Mouse (Mus musculus) megakaryocyte-erythroid progenitor cell, adult 5-6 weeks (primary cell): ENCODE measurements around the gene Rom1. TPM values are rescaled to one million over a fixed set of nuclear protein-coding genes. Genes with fewer than 3 reads are reported as not detected.
A peak's percentile ranks its signal among the peaks of the same experiment; 100 is the strongest.

ENCODE experiments used
- ATAC-seq: replicated peaks from 2 replicates; pipeline ENCODE4 v1.8.0; 2016; ENCODE audit warnings: mild to moderate bottlenecking, inconsistent platforms; ENCODE audit not compliant: severe bottlenecking, poor library complexity, low FRiP score, low TSS enrichment
- total RNA-seq, 2 experiments: library from RNA; stranded (forward) in 1 of 2; stranded (reverse) in 1 of 2; fragments of 200-1000, 215-1000 nt in 1 of 2; fragments of >200 nt in 1 of 2; fragmentation: Nextera tagmentation in 1 of 2; gene quantifications; 2 replicates each; pipeline ENCODE4 v1.2.3; 2014 to 2017

The Rom1 gene
- total RNA-seq, 2 experiments from 2014 or later, result 0.75 to 6.2 TPM

DNA sequence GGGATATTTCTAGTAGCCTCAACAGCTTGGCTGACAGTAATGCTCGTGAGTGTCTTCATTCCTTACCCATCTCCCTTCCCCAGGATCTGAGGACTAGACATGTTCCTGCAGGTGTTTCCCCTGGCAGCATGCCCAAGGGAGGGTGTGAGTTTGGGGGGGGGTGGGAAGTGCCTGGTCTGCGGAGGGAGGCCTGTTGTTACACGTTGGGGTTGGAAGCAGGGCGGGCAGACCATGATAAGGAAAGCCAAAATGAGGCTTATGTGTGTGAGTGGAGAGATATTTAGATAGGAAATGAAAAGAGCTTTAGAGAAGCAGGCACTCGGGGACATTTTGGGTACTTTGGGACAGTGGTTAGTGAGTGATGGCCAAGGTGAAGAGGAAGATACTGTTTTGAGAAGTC, 14.9 kb upstream of the Rom1 start:
- ATAC-seq, result peak; percentile 77

DNA sequence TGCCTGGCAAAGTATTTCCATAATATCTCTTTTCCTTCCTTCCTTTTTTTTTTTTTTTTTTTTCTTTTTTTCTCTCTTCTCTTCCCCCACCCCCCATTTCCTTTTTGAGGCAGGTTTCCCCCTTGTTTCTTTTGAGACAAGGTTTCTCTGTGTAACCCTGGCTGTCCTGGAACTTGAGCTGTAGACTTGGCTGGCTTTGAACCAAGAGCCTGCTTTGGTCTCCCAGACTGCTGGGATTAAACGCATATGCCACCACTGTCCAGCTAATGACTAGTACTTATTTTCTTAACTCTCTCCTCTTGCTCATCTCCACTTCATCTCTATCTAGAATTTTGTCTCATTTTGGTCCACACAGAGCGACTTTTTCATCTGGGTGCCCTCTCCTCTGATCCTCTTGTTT, 13.9 kb upstream of the Rom1 start:
- no peak for ATAC-seq

DNA sequence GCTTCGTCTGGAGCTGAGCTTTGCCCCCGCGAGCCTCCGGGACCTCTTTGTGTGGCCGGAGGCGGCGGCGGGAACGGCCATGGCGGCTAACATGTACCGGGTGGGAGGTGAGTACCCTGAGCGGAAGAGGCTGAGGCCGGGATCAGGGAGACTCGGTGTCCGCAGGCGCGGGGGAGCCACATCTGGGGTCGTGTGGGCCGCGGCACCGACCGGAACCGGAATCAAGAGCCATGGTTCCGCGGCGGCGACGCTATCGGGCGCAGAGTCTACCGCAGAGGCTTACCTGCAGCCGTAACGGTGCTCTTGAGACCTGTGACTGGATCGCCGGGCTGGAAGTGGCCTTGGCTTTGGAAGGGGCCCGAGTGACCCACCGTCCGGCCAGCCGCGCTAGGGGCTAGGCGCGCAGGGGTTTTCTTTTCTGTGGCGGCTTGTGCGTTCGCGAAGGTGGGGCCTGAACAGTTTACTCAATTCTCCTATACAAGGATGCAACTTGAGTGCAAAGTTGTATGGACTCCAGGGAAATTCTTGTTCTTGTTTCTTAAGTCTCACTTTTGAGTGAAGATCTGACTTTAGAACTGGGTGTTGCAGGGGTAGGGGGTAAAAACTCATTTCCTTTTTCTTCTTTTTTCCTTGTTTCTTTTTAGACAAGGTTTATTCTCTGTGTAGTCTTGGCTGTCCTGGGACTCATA, 13.3 kb upstream of the Rom1 start:
- no peak for ATAC-seq

DNA sequence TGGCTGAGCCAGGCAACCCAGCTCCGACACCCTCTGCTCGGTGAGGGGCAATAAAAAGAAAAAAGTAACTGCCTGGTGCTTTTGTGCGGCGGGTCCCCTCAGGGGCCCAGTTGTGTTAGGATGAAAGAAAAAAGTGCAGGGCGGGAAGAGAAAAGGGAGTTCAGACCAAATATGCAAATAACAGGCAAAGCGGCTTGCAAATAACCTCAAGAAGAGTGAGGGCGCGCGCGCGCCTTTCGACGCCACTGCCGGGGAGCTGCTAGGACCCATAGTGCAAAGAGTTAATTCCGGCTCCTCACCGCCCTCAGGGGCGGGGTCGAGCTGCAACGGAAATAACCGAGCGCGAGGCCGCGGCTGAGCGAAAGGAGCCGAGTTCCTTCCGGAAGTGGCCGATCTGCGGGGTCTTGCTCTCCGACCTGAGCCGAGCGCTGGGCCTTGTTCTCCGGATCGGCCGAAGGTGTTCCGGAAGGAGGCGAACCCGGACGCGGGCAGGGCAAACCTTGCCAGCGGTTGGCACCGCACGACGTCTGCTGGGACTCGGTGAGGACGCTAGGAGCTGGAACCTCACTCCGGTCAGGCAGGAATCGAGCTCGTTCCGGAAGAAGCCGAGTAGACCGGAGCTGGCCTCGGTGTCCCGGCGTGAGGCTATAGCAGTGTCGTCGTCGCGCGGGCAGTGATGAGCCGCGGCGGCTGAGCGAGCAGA, 12.5 kb upstream of the Rom1 start, which contains the start of gene Mta2:
Gene Mta2 (plus strand): TSS at position 361 of the 703 bp plus-strand sequence.
- peak; percentile 81 for ATAC-seq

DNA sequence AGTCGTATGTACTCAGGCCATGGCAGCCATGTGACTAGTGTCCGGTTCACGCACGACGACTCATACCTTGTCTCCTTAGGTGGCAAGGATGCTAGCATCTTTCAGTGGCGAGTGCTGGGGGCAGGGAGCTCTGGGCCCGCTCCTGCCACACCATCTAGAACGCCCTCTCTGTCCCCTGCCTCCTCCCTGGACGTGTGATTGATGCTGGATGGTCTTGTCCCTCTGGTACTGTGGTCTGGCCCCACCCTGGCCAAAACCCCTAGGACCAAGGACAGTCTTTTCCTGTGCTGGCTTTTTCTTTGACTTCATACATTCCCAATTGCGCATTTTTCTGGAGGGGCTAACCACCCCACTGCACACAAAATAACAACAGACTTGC, 12.0 kb upstream of the Rom1 start:
- ATAC-seq, result no peak

DNA sequence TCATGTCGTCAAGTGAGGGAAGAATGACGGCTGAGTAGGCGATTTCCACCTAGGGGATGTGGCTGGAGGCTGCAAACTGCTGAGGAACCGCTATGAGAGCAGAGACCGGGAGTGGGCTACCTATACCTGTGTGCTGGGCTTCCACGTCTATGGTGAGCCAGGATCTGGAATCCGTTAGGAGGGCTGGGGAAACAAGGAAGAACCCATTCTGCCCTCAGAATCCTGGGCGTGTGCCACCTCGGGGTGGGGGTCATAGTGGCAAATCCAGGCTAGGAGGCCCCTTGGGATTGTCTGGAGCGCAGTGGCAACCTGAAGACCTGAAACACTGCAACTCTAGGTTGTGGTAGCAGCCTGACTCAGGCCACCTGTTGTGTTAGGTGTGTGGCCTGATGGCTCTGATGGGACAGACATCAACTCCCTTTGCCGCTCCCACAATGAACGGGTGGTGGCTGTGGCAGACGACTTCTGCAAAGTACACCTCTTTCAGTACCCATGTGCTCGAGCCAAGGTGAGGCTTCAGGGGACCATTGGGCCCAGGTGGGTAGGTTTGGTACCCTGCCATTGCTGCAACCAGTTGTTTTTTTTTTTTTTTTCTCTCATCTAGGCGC, 11.5 kb upstream of the Rom1 start:
- no peak for ATAC-seq

DNA sequence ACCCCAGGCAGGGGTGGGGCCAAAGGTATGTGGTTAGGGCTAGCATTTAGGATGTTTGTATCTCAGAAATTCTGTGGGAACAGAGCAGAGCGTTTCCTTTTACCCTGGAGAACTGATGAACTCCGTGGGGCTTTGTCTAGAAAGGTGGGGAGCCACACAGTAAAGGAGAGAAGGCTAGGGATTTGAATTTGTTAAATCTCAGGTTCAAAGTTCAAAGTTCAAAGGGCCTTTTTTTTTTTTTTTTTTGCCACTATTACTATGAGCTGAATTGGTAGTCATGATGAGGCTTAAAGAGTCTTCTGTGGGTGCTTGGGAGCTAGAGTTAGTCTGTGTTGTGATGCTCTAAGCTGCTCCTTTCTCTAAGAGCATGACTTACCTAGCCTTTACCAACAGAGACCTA, 7.6 kb upstream of the Rom1 start:
- ATAC-seq, result no peak

DNA sequence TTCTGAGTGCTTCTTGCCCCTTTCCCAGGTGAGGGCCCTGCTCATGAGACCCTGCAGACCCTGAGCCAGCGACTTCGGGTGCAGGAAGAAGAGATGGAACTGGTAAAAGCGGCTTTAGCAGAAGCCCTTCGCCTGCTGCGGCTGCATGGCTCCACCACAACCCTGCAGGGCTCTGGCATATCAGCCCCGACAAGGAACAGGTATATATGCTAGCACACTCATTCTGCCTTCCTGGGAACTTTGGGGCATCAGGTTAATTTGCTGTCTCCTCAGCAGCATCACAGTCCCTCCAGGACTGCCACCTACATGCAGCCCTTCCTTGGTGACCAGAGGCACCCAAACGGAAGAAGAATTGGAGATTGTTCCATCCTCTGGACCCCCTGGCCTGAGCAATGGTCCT, 1.6 kb upstream of the Rom1 start:
- ATAC-seq, result no peak

DNA sequence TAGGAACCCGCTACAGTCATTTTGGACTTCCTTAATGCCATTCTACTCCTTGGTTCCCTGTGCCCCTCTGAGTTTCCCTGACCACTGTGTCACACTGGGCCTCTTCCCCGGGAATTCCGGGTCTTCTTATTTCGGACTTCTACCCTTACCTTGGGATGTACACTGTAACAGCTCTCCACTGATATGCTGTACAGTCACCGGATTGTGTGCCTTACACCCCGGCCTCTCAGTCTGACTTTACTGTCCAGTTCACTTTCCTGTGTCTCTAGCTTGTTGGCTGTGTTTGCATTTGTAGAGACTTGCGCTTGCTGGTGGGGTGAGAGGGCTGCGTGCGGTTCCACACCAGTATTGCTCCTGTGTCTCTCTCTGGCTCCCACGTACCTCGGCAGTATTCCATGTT, 961 bp upstream of the Rom1 start:
- ATAC-seq, result no peak

DNA sequence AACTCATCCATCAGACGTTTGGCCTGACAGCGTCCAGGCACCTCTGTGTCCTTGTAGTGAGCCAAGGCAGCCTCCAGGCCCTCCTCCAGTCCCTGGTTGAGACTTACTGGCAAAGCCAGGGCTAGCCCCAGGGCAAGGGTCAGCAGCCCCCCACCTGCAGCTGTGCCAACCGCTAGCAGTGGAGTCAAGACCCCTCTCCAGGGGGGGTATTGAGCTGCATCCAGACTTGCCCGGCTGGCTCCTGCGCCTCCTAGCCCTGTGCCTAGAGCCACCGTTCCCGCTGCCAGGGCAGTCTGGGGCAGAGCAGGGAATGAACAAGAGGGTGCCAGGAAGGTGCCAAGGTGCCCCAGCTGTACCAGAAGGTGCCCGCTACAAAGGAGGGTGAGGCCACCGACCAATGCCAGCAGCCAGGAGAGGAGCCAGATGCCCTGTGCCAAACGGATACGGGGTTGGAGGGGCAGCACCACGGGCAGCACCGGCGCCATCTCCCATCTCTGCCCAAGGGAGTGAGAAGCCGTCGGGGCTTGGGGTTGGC, 400 bp downstream of the Rom1 start:
- peak; percentile 51 for ATAC-seq

DNA sequence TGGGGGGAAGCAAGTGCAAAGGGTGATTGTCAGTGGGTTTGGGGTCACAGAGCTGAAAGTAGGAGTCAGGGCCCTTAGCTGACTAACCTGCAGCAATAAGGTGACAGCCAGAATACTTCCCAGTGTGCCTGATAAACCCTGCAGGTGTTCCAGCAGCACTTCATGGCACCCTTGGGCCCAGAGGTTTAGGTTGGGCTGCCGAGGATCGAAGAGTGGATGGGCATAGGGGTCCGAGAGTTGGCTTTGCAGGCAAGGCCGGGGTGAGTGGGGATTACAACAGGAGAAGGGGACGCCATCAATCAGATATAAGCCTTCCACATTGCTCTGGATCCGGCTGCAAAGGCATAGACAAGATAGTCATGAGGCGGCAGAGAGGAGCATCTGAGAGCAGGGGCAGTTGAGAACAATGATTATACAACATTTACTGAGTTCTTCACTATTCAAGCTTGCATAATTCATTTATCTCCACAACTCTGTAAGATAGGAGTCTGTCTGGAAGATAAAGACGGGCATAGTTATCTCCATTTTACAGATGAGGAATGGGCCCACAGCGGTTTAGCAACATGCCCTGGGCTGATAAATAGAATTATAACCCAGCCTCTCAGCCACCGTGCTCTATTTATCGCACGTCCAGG, 1.1 kb downstream of the Rom1 start:
- peak; percentile 68 for ATAC-seq

DNA sequence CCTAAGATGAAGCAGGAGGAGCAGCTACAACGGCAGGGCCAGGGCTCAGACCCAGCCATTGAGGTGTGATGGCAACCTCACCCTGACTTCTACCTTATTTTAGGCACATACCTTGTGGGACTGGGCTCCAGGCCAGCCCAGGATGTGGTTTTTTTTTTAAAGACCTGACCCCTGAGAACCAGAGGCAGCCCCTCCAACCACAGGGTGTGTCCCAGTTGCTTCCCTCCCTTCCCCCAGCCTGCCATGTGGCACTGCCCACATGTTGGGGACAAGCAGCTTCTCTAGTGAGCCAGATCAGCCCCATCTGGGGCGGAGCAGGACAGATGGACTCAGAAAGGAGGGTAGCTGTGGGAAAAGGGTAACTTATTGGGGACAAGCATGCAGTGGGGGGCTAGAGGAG, 2.4 kb downstream of the Rom1 start:
- no peak for ATAC-seq

DNA sequence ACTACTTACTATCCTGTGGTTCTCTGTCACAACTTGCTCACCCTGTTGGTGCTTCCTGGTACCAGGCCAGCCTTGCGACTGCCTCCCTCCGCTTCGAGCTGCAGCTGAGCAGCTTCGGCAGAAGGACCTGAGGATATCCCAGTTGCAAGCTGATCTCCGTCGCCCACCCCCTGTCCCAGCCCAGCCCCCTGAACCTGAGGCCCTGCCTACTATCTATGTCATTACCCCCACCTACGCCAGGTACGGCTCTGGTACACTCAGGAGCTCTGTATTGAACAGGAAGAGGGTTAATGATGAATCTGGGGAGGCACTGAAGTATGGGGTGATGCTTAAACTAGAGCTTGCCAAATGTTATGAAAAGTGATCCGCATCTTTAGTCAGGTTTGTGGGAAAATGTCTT, 7.4 kb downstream of the Rom1 start:
- ATAC-seq, result no peak

DNA sequence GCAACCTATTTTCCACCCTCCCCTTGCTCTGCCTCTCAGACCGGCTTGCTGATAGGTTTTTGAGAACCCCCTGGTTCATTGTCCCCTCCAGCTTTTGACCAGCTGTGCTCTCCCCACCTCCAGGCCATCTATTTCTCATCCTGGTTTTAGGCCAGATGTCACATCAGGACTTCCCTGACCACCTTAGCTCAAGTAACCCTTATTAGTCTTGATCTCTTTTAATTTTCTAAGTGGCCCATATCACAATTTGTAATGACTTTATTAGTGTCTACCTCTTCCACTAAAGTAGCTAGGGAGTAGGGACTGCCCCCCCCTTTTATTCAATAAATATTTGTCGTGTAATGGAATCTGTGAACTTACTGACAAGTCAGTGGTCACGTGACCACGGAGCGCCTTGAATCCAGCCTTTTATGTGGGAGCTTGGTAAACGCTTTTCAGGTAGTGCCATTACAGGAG, 8.3 kb downstream of the Rom1 start:
- ATAC-seq, result 0 out of 2 replicates have a peak, but pooled peaks have one; percentile 29

DNA sequence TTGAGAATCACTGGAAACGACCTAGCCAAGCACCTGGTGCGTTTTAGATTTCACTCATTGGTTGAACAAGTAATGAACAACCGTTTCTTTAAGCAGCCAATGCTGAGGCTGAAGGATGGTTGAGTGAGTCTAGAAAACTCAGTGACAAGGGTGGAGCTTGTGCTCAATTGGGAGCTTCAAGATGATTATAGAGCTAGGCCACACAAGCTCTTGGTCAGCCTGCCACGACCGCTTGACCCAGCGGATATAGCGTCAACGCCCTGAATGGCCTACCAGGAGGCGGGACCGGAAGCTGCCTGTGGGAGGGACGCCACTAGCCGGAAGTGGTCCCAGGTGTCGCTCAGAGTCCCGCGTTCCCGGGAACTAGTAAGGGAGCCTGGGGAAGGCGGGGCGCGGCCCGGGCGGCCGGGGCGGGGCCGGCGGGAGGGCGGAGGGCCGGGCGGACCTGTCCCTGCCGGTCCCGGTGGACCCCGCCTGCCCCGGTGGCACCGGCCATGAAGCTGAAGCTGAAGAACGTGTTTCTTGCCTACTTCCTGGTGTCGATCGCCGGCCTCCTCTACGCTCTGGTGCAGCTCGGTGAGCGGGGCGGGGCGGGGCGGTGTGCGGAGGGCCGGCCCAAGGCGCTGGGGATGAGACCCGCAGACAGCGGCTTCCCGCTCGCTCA, 9.0 kb downstream of the Rom1 start, which contains the start of gene B3gat3:
Gene B3gat3 (plus strand): TSS at position 302 of the 664 bp plus-strand sequence.
- peak; percentile 89 for ATAC-seq

DNA sequence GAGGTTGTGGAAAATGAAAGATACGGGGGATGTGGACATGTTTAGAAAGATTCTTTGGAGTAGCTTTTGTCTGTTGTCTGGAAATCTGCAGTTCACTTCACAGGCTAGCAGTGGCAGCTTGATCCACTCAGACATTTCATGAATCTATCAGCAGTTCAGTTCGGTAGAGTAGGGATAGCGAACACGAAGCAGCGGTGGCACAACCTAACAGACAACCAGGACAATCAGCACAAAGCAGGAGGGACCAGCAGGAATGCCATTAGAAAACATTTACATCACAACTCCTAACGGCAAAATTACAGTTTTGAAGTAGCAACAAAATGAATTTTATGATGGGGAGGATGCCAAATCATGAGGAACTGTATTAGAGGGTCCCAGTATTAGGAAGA, 9.5 kb downstream of the Rom1 start:
- ATAC-seq, result no peak

DNA sequence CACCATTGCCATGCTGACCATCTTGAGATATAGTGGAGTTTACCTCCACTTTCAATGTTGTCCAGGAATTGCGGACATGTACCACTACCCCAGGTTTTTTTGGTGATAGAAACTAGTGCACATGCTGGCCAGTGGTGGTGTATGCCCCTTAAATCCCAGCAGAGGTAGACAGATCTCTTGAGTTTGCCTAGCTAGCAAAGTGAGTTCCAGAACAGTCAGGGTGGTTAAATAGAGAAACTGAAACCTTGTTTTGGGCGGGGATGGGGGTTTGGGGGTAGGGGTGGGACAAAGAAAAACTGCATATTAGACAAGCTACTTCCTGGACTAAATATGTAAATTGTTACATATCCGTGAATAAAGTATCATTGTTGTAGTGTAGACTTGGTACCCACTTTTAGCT, 10.2 kb downstream of the Rom1 start:
- no peak for ATAC-seq

DNA sequence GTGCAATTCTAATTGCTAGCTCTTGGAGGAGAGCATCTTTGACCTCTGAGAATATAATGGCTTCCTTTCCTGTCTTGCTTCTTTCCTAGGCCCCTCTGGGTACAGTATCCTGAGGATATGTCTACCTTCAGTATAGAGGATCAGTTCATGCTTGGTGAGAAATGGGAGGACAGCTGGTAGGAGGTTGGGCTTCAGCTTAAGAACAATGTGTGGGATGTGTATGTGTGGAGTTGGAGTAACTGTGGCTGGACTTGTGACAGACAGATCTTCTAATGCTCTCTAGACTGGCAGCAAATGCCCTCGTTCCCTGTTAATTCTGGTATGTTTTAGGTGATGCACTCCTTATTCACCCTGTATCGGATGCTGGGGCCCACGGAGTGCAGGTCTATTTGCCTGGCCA, 14.9 kb downstream of the Rom1 start:
- ATAC-seq, result no peak

DNA sequence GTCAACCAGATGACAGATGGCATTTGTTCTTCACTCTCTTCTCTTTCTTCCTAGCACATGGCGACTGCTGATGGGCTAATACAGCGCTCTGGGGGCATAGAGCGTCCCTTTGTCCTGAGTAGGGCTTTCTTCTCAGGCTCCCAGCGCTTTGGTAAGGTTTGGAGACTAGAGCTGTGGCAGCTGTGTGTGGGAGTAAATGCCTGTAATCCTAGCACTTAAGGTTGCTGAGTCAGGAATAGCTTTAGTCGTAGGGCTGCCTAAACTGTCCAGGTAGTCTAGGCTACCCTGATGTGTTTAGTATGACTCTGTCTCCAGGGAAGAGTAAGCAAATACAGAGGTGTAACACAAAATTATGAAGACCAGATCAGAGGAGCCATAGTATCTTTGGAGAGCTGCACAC, 17.3 kb downstream of the Rom1 start:
- ATAC-seq, result no peak

DNA sequence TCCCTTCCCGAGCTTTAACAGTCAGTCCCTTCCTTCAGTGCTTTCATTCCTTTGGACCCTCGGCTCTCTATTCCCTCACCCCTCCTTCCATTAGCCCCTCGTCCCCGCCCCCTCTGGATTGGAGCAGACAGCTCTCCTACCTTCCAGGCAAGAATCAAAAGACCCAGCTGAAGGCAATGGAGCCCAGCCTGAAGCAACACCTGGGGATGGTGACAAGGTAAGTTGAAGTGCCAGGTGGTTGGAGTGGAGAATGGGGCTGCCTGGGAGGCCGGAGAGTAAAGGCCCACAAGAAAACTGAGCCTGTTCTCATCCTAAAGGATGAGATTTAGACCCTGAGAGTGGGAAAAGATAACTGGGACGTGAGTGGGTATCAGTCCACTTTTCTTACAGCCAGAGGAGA, 20.6 kb downstream of the Rom1 start:
- no peak for ATAC-seq
